Mouse (Mus musculus) liver, embryonic 11.5 days (tissue): ENCODE results near the gene Txnrd1. TPM values are rescaled to one million over a fixed set of nuclear protein-coding genes. Genes with fewer than 3 reads are reported as not detected.

Experiments used
- ATAC-seq: fragments of 200-750 bp; cut with Nextera tagmentation; replicated peaks from 2 replicates; pipeline ENCODE4 v1.8.0; 2017; ENCODE audit warnings: moderate number of reproducible peaks, mild to moderate bottlenecking, moderate TSS enrichment, moderate library complexity; ENCODE audit not compliant: low FRiP score
- DNase-seq: peaks from one replicate; pipeline ENCODE4 v3.0.0-alpha.2; 2017; ENCODE audit warnings: low spot score
- H3K27ac ChIP-seq: fragments of 300-500 bp; sonication (generic); 2 replicates; pipeline ENCODE4 v1.5.1; 2014; ENCODE audit warnings: mild to moderate bottlenecking, low read depth, low read length, control low read depth
- H3K27me3 ChIP-seq: fragments of 300-500 bp; sonication (generic); replicated peaks from 2 replicates; pipeline ENCODE4 v1.6.1; 2014; ENCODE audit warnings: low read length, mixed read lengths; ENCODE audit not compliant: control insufficient read depth, insufficient read depth
- H3K36me3 ChIP-seq: fragments of 300-500 bp; sonication (generic); 2 replicates; pipeline ENCODE4 v1.6.1; 2014; ENCODE audit warnings: mild to moderate bottlenecking, low read length, moderate library complexity, mixed read lengths; ENCODE audit not compliant: control insufficient read depth, insufficient read depth
- H3K4me1 ChIP-seq: fragments of 300-500 bp; sonication (generic); replicated peaks from 2 replicates; pipeline ENCODE4 v1.6.1; 2014; ENCODE audit warnings: low read length, mixed read lengths; ENCODE audit not compliant: control insufficient read depth, insufficient read depth
- H3K4me2 ChIP-seq: fragments of 300-500 bp; sonication (generic); 2 replicates; pipeline ENCODE4 v1.6.1; 2014; ENCODE audit warnings: mild to moderate bottlenecking, control low read depth, moderate library complexity
- H3K4me3 ChIP-seq: fragments of 300-500 bp; sonication (generic); 2 replicates; pipeline ENCODE4 v1.5.1; 2014; ENCODE audit warnings: low read depth, low read length, control low read depth
- H3K9ac ChIP-seq: fragments of 300-500 bp; sonication (generic); 2 replicates; pipeline ENCODE4 v1.6.1; 2014; ENCODE audit warnings: low read depth, low read length, control low read depth
- H3K9me3 ChIP-seq: fragments of 300-500 bp; sonication (generic); 2 replicates; pipeline ENCODE4 v1.6.1; 2016; ENCODE audit warnings: low read length, inconsistent platforms, mixed read lengths; ENCODE audit not compliant: control insufficient read depth
- WGBS: fragments of 180-500 bp; shearing (Covaris S2); extraction: QIAGEN DNeasy Blood & Tissue Kit; methylation state at CpG from one replicate; pipeline ENCODE4 v1.1.7; 2014; 5-methylcytosine and 5-hydroxymethylcytosine counted together
- polyA plus RNA-seq: library from polyadenylated mRNA; unstranded; fragments of >200 nt; fragmentation: Nextera tagmentation; extraction: Ambion mirVana; gene quantifications from 2 replicates; pipeline ENCODE4 v1.2.1, GENCODE M21; 2014

The Txnrd1 gene
- polyA plus RNA-seq, 1 experiment from 2014 or later = 129 TPM

- no peak for ATAC-seq
- H3K27ac ChIP-seq = no peak overlapping the region
These were observed 55.8 kb downstream of the Txnrd1 start for GRCm38 (mm10) chr10:82889447-82889973.

GRCm38 (mm10) chr10:82890936-82891335, 57.2 kb downstream of the Txnrd1 start:
- WGBS = 74% methylated on average over 2 of the region's 2 CpGs
- ATAC-seq (no peak), DNase-seq (no peak)
- H3K27me3 ChIP-seq = no peaks in the 10 kb centered on the region
- H3K4me3 ChIP-seq = no peak overlapping the region
- peaks cover 55% of the 10 kb centered on the region for H3K36me3 ChIP-seq
- peaks cover 11% of the 10 kb centered on the region for H3K4me1 ChIP-seq
- H3K9ac ChIP-seq = no peak overlapping the region
- H3K4me2 ChIP-seq = no peak overlapping the region
- peak overlapping the region; percentile 32; the same call in 1 of the 2 replicates for H3K27ac ChIP-seq
- no peaks in the 10 kb centered on the region for H3K9me3 ChIP-seq

More at GRCm38 (mm10) chr10:82889447-82889973, 55.8 kb downstream of the Txnrd1 start:
- 76% methylated on average over 9 of the region's 9 CpGs for WGBS
- Histone ChIP-seq H3K4me3 (no peak overlapping the region), H3K4me1 (peaks cover 11% of the 10 kb centered on the region), H3K36me3 (peaks cover 49% of the 10 kb centered on the region), H3K9me3 (no peaks in the 10 kb centered on the region), H3K27me3 (no peaks in the 10 kb centered on the region), H3K9ac (no peak overlapping the region), H3K4me2 (no peak overlapping the region)
- DNase-seq = no peak

GRCm38 (mm10) chr10:82891427-82891826, 57.7 kb downstream of the Txnrd1 start:
- Histone ChIP-seq H3K9ac (no peak overlapping the region), H3K27me3 (no peaks in the 10 kb centered on the region), H3K27ac (no peak overlapping the region), H3K36me3 (peaks cover 55% of the 10 kb centered on the region), H3K4me3 (no peak overlapping the region), H3K4me1 (peaks cover 11% of the 10 kb centered on the region), H3K9me3 (no peaks in the 10 kb centered on the region), H3K4me2 (no peak overlapping the region)
- DNase-seq = no peak
- no peak for ATAC-seq
- whole genome bisulfite sequencing = 76% methylated on average over 7 of the region's 7 CpGs

GRCm38 (mm10) chr10:82892442-82893055, 58.8 kb downstream of the Txnrd1 start:
- H3K4me1 ChIP-seq = peaks cover 11% of the 10 kb centered on the region

GRCm38 (mm10) chr10:82893872-82894650, 60.3 kb downstream of the Txnrd1 start:
- Histone ChIP-seq H3K27me3 (no peaks in the 10 kb centered on the region), H3K9me3 (no peaks in the 10 kb centered on the region), H3K4me3 (no peak overlapping the region), H3K4me2 (no peak overlapping the region), H3K9ac (no peak overlapping the region), H3K27ac (no peak overlapping the region), H3K4me1 (peaks cover 11% of the 10 kb centered on the region), H3K36me3 (peaks cover 50% of the 10 kb centered on the region)
- WGBS = 70% methylated on average over 18 of the region's 18 CpGs
- ATAC-seq (no peak), DNase-seq (no peak)

More at GRCm38 (mm10) chr10:82892442-82893055, 58.8 kb downstream of the Txnrd1 start:
- Histone ChIP-seq H3K27ac (no peak overlapping the region), H3K4me2 (no peak overlapping the region), H3K9me3 (no peaks in the 10 kb centered on the region), H3K9ac (no peak overlapping the region), H3K4me3 (no peak overlapping the region), H3K36me3 (peaks cover 51% of the 10 kb centered on the region), H3K27me3 (no peaks in the 10 kb centered on the region)
- WGBS = 88% methylated on average over 9 of the region's 9 CpGs
- DNase-seq (no peak), ATAC-seq (no peak)

- no peak for ATAC-seq
- Histone ChIP-seq H3K36me3 (peaks cover 33% of the 10 kb centered on the region), H3K27ac (no peak overlapping the region), H3K9me3 (no peaks in the 10 kb centered on the region), H3K4me1 (peaks cover 3% of the 10 kb centered on the region; the same call in 1 of the 2 replicates), H3K27me3 (no peaks in the 10 kb centered on the region), H3K4me2 (no peak overlapping the region), H3K9ac (no peak overlapping the region), H3K4me3 (no peak overlapping the region)
- no peak for DNase-seq
- 91% methylated on average over 13 of the region's 13 CpGs for WGBS
These were observed 64.2 kb downstream of the Txnrd1 start for GRCm38 (mm10) chr10:82897936-82898335.

GRCm38 (mm10) chr10:82898893-82899292, 65.1 kb downstream of the Txnrd1 start:
- Histone ChIP-seq H3K27me3 (no peaks in the 10 kb centered on the region), H3K9ac (no peak overlapping the region), H3K4me2 (no peak overlapping the region), H3K9me3 (no peaks in the 10 kb centered on the region), H3K27ac (no peak overlapping the region), H3K36me3 (peaks cover 31% of the 10 kb centered on the region), H3K4me1 (0 out of 2 replicates have a peak, but pooled peaks cover 3% of the 10 kb centered on the region), H3K4me3 (no peak overlapping the region)
- whole genome bisulfite sequencing = 54% methylated on average over 7 of the region's 7 CpGs
- no peak for ATAC-seq
- DNase-seq = no peak

GRCm38 (mm10) chr10:82899810-82900421, 66.2 kb downstream of the Txnrd1 start:
- H3K4me3 ChIP-seq = peak overlapping the region; percentile 42
- 0 out of 2 replicates have a peak overlapping the region, but pooled peaks have one; percentile 1 for H3K9ac ChIP-seq
- H3K4me1 ChIP-seq = no peaks in the 10 kb centered on the region
- H3K27me3 ChIP-seq = no peaks in the 10 kb centered on the region
- ATAC-seq = peak; percentile 76
- peak; percentile 60 for DNase-seq
- H3K9me3 ChIP-seq = no peaks in the 10 kb centered on the region
- H3K27ac ChIP-seq = no peak overlapping the region
- 28% methylated on average over 16 of the region's 16 CpGs for WGBS
- H3K4me2 ChIP-seq = peak overlapping the region; percentile 61
- peaks cover 22% of the 10 kb centered on the region for H3K36me3 ChIP-seq
